Mouse (Mus musculus) thymus, postnatal 25 days (tissue): ENCODE measurements around the gene Usp50.

Source experiments
- DNase-seq: peaks from one replicate; pipeline ENCODE4 v3.0.0; 2022

Gene Usp50

DNA sequence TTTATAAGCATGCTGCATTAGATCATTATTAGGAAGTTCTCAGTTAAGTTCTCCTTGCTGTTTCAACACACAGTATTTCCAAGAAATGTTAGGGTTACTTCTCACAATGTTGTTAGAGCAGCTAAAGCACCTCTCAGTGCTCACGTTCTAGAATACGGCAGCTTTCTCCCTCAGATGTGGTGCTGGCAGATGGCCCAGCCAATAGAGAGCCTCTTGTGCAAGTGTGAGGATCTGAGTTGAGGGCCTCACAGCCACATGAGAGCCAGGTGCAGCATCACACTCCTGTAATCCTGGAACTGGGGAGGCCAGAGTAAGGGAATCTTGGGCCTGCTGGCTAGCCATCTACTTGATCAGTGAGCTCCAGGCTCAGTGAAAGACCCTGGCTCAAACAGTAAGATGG is 43.0 kb downstream of the Usp50 start:
- no peak for DNase-seq

DNA sequence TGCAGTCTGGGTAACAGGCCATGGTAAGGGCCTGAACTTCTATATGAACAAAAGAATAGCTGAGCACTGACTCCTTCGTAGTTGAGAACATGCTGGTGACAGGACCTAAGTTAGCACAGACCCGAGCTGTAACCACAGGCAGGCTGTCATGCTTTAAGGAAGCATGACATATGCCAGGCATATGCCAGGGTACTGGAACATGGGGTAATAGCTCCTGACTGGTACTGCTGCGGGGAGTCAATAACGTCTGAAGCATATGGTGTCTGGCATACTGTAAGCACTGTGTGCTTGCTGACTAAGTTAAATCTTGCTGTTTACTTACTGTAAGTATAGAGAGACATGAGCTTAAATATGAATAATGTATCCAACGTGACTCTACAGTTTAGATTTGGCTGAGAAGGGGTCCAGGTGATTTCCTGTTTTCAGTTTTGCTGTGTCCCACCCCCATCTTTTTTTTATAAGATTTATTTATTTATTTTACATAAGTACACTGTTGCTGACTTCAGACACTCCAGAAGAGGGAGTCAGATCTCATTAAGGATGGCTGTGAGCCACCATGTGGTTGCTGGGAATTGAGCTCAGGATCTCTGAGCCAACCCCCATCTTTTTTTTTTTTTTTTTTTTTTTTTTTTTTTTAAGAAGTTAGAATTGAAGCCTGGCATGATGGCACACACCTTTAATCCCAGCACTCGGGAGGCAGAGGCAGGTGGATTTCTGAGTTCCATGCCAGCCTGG is 47.8 kb downstream of the Usp50 start:
- DNase-seq = no peak

DNA sequence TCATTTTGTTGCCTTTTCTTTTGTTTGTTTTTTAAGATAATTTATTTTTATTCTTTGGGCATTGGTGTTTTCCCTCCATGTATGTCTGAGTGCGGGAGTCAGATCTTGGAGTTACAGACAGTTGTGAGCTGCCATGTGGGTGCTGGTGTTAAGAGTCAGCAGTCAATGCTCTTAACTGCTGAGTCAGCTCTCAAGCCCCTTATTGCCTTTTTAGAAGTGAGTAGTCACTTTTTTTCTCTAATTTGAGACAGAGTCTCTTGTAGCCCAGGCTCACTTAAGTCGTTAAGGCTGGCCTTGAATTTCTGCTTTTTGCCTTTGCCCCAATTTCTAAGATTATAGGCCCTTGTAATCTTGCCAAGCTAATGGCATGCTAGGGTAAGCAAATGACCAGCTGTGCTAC is 52.8 kb downstream of the Usp50 start:
- no peak for DNase-seq

DNA sequence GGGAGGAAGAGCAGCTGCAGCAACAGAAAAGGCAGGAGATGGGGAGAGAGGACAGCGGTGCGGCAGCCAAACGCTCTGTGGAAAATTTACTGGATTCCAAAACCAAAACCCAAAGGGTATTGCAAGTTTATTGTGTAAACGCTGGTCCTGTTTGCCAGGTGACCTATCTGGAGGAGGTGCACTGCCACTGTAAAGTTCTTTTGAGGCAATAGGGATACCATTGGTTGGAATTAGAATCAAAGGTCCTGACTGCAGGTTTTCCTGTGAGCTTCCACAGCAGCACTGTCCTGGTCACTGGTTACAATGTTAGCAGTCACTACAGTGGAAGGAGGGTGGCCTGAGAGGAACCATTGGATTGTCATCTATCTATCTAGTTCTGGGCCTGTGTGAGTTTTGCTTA is 54.1 kb downstream of the Usp50 start:
- DNase-seq = no peak

DNA sequence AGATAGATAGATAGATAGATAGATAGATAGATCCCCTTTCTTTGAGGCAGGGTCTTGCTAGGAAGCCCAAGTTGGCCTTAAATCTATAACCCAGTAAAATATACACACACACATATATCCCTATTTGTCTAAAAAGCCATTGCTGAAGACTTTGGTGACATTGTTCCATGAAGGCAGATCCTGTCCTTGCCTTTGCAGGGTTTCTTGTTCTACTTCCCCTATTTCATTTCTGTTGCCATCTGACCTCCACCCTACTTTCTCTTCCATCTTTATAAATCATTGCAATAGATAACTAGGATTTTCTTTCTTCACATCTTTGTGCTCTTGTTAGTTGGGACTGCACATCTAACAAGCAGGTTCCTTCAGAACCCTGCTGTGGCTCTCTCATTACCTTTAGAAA is 70.3 kb downstream of the Usp50 start:
- DNase-seq = no peak

DNA sequence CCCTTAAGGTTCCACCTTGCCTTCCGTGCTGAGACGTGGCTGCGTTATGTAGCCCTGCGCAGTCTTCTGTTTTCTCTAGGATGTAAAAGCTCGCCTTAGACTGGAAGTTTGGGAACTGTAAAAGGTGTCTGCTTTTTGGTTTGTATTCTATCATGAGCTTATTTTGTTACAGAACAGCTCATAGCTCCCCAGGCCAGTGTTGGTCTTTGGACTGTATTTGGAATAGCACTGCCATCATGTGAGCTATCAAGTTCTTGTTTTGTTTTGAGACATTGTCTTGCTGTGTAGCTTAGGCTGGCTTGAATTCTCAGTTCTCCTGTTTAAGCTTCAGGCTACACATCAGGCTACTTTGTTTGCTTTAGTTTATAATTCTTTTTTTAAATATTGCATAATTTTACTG is 70.7 kb downstream of the Usp50 start:
- DNase-seq = no peak

DNA sequence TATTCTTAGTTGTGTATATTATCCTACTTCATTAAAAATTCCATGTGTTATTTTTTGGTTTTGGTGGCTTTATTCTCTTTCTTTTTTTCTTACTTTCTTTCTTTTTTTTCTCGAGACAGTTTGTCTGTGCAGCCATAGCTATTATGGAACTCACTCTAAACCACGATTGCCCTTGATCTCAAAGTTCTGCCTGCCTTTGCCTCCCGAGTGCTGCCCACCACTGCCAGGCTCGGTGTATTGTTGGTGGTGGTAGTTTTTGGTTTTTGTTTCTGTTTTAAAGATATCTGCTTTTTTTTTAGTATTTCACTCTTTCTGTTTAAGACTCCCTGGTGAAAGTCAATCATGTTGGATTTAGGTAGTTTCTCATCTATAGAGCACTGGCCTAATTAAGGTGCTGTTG is 74.9 kb downstream of the Usp50 start:
- no peak for DNase-seq

DNA sequence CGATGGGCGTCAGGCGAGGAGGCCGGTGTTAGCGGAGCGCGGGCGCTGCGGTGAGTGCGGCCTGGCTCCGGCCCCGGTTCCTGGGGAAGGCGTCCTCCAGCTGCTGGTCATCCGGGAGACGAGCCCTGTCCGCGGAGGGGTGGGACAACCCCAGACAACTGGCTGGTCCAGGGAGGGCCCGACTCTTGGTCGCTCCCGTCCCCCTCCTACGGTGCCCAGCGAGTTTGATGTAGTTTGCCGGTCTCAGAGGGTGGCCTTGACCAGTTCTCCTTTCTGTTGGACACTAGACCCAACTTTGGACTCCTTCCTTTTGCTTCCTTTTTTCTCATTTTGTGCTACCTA is 75.9 kb downstream of the Usp50 start:
- DNase-seq = no peak

DNA sequence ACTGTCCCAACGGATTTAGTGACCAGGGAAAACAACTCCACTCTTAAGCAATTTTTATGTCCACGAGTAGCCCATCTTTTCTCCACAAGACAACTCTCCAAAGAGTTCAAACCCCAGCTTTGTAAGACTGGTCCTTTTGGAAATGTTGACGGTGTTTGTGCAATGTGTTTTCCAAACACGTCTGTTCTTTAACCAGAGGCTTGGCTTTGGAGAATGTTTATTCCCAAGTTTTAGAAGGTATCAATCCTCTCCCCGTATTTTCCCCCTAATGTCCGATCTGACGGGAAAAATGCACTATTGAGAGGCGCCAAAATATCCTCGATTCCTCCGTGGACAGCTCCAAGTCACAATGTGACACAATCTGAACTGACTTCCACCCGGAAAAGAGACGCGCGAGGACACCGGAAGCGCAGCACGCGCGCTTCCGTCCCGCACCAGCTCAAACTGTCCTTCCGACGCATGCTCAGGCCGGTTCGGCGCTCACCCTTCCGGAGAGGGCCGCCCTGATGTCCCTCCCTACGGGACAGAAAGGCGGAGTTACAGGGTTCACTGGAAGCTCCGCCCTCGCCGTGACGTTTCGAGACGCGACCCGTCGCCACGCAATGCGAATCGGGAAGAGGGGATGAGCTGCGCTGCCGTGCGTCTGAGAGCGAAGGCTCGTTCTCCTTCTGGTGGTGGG is 76.4 kb downstream of the Usp50 start, which contains the start of gene Usp8:
TSS of gene Usp8 (plus strand) at position 570 of the 679 bp plus-strand sequence.
- peak; percentile 97 for DNase-seq

DNA sequence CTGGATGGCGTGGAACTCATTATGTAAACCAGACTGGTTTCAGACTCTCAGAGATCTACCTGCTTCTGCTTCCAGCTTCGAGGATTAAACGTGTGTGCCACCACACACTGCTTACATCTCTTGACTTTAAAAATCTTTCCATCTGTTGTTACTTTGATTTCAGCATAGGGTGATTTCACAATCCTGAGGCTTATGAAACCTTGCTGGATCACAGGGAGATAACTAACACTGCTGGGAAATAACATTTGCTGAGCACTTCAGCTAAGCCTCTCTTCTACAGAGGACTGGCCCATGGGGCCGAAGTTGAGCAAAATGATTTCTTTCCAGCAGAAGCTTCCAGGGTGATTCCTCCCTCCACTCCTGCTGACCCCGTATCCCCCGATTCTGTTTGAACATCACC is 88.0 kb downstream of the Usp50 start:
- DNase-seq = no peak

DNA sequence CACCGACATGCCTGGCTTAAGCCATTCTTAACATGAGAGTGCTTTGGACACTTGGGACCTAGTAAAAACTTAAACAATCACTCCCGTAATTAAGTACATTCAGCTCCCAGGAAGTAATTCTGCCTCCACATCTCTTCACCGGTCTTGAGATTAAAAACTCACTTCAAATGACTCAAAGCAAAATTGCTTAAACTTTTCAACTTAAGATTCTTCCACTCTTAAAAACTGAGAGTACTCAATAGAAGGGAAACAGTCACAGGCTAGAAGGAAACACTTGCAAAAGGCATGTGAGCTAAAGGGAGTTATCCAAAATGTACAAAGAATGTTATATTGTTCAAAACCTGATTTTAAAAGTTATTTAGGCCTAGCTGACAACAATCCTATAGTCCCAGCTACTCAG is 92.0 kb downstream of the Usp50 start:
- DNase-seq = no peak

DNA sequence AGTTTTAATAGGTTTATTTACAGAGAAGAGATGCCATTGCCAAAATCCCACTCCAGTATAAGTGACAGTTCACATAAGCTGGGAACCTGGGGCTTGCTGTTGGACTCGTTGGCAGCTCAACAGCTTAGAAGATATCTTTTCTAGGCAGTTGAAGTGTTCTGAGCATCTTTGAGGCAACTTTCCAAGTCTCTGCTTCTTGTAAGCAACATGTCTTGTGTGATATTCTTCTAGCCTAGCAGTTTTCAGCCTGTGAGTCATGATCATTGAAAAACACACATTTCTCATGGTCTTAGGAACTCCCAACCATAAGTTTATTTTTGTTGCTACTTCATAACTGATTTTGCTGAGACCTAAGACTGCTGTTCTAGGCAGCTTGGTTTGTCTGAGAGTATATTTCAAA is 100.3 kb downstream of the Usp50 start:
- DNase-seq = no peak

DNA sequence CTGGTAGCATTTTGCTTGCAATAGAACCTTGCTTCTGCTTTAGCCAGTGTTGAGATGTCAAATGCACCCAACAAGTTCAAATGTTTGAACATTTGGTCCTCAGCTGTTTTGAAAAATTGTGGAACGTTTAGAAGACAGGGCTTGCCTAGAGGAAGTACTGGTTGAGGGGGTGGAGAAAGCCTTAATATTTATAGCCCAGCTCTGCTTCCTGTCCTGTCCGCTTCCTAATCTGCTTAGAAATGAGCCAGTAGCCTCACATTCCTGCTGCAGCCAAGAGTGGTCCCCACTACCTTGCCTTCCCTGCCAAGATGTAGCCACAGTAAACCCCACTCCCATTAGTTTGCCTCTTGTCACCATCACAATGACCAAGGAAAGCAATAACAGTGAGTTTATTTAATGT is 100.9 kb downstream of the Usp50 start:
- no peak for DNase-seq

DNA sequence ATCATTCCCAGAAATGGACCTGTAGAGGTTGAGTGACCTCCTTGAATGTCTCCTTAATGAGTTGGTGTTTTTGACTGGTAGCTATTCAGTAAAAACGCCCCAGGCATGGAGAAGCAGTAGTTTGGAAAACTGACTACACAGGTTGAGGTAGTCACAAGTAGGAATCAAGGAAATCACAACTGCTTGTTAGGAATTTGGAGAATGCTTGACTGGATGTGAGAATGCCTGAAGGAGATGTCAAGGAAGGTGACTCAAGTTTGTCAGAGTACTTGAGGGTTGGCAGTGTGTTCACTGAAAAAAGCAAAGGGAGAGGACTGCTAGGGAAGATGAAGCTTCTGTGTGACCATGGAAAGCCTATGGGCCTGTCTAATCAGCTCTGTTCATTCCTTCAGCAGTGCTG is 105.9 kb downstream of the Usp50 start:
- DNase-seq = no peak

DNA sequence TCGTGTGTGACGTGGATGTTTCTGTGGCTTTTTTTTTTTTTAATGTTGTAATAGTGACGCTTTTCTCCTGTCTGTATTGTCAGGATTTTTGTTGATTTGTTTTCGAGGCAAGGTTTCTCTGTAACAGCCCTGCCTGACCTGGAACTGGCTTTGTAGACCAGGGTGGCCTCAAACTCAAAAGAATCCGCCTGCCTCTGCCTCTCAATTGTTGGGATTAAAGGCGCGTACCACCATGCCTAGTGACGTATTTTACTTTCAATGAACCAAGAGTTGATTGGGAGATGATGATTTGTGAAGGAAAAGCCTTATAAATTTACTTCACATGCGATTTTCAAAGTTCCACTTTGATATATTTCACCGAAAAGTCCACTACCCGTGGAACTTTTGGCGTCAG is 107.2 kb downstream of the Usp50 start, which contains the start of gene Gabpb1:
TSS of gene Gabpb1 (minus strand) at position 216 of the 394 bp plus-strand sequence.
- no peak for DNase-seq

DNA sequence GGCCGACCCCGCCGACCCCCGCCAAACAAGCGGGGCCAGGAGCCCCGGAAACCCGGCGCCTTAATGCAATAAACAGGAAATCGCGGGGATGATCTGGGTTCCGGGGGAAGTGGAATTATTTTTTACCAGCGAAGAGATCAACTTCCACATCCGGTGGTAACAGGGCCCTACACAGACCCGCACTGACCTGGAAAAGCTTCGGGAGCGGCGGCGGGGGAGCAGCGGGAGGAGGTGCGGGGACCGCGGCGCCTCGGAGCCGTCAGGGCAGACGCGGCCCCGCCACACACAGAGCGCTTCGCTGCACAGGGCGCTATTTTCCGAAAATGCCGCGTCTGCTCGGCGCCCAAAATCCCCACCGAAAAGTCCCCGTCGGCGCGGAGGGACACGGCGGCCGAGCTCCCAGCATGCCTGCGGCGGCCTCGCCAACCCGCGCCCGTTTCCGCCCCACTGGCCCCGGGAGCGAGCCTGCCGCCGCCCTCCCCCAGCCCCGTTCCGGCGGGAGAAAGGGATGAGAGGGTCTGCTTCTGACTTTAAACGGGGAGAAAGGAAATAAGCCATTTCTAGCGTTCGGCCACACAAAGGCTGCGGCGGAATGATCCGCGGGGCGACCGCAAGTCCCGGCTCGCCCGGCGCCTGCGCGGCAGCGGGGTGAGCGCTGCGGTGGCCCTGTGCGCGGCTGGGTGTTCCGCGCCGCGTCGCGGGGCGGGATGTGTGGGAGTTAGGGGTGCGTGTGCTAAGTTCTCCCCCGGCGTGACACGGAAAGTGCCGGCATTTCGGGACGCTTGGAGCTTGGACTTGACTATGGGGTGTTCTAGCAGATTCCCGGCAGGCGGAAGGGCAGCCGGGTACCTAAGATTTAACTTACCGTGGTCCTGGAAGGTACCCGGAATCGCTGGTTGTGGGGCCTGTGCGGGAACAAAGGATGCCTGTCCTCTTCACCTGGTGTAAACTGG is 107.8 kb downstream of the Usp50 start:
- peak; percentile 92 for DNase-seq

DNA sequence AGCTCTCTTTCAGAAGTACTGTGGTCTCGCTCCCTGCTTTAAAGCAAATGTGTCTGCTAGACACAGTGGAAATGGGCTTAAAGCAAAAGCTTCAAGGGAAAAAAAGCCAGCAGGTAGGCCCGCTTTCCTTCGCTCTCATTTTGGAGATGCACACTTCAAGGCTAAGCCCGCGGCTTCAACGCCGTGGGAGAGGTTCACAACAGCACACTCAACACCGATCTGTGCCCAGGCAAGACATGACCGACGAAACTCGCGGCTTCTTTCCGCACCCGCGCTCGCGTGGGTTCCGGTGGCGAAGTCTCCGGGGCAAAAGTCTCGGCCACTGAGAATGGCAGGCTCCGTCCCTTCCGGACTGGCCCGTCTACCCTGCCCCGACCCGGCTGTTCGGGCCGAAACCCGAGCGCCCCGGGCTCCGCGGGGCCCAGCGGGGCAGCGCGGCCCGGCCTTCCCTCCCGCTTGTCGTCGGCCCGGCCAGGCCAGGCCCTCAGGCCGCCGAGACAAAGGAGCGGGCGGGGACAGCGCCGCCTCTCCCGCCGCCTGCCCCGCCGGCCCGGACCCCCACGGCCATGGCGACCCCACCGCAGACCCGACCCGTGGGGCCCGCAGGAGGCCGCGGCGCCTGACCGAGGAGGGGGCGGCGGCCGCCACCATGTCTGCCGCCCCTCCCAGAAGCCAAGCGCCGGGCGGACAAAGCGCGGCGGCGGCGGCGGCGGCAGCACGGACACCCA is 108.7 kb downstream of the Usp50 start:
- DNase-seq = peak; percentile 70

DNA sequence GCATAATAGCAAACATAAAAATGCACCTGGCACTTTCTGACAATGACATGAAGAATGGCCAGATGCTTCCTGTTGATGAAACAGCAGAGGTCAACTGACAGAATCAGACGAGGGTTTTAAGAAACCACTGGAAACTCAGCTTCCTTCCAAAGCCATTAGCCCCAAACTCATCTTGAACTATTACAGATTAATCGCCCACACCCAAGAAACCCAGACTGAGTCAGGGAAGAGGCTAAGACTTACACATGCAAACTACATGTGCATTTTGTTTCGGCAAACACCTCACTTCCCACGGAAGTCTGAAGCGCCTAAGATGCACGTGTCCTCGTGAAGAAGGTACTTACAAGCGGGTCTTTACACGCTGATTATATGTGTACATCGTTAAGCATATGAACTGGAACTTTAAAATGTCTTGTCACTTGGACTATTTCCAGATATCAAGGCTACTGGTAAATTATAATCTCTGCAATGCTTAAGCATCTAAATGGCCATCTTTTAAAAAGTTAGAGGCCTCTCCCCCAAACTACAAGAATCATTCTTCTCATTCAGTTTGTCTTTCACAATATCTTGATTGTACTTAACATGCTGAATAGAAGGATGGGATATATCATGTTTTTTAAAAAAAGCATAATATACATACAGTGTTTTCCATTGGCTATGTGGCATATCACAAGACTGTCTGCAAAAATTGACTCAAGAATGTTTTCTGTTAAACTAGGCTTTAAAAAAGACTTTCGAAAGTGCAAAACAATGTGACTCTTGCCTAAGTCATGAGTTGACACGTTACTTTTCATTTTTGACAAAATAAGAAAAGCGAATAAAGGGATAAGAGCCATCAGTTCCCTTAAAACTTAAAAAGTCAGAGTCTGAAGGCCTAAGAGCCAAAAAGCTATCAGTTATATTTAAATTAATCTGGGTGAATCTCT is 109.7 kb downstream of the Usp50 start:
- DNase-seq = peak; percentile 46

DNA sequence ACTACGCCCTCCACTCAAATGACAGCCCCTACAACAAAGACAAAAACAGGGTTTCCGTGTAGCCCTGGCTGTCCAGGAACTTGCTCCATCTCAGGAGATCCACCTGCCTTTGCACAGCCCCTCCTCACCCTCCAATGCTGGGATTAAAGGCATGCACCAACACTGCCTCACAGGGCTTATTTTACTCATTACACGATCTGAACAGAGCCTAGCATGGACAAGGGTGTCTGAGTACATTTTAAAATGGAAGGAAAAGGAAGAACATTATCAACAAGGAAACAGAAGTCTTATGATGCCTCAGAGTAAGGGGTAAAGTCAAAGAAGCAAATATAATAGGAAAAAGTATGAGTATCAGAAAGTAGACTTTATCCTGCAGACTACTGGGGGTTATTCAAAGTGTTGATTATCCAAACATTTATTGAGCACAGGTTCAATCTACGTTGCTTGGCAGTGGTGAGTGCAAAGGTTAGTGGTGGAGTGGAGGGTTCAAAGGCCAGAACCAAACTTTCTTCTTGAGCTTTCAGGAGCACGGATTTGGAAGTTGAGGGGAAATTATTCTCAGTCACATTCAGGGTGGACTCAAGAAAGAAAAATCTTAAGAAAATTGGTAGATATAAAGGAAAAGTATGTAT is 114.5 kb downstream of the Usp50 start:
- DNase-seq = no peak

DNA sequence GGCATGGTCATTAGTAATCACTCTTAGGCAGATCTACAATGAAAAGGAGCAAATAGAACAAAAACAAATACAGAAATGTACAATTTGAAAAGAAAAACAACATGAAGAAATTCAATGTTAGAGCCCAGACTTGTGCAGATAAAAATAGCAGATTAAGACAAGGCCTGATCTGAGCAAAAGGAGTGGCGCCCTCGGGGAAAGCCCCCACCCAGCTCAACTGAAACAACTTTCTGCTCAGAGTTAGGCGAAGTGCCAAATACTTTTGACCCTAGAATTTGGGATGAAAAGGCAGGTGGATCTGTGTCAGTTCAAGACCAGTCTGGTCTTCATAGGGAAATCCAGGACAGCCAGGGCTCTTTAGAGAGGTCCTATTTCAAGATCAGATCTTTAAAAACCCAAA is 117.3 kb downstream of the Usp50 start:
- DNase-seq = no peak

DNA sequence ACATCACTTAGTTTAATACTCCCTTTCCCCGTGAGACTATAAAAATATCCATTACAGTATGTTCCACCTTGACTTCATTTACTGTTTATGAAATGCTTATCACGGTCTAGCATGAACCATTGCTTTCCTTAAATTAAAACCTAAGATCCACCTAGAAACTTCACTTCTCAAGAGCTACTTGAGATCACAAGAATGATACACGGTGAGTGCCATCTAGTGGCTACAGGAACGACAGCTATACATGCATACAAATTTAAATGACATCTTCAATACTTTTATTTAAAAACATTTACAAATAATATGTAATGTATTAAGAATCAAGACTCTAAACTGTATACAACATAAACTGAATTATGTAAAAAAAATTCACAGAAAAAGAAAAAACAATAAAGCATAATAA is 119.8 kb downstream of the Usp50 start:
- DNase-seq = peak; percentile 10
